Mouse (Mus musculus): ENCODE results near the gene Tcp11. TPM values are rescaled to one million over a fixed set of nuclear protein-coding genes. Genes with fewer than 3 reads are reported as not detected.

The Tcp11 gene
- polyA plus RNA-seq, 1 experiment from 2014 or later: 2.1 TPM

GRCm38 (mm10) chr17:28062710-28063109 lies 17.7 kb downstream of the Tcp11 start:
- Histone ChIP-seq H3K4me2 (peak overlapping the region; percentile 18; the same call in 1 of the 2 replicates), H3K27me3 (no peaks in the 10 kb centered on the region), H3K9me3 (no peaks in the 10 kb centered on the region), H3K36me3 (peaks cover 26% of the 10 kb centered on the region), H3K4me3 (no peak overlapping the region), H3K27ac (peak overlapping the region; percentile 82), H3K4me1 (peaks cover 40% of the 10 kb centered on the region), H3K9ac (no peak overlapping the region)
- no peak for ATAC-seq (ENCODE audit: insufficient number of reproducible peaks, insufficient read depth, low FRiP score, low TSS enrichment, low read depth)
- WGBS: 59% methylated on average over 7 of the region's 7 CpGs

- no peaks in the 10 kb centered on the region for H3K27me3 ChIP-seq
- H3K4me1 ChIP-seq: peaks cover 39% of the 10 kb centered on the region
- no peak overlapping the region; the same call in 1 of the 2 replicates for H3K4me2 ChIP-seq
- 0 out of 2 replicates have a peak, but pooled peaks have one; percentile 18 for ATAC-seq (ENCODE audit: insufficient number of reproducible peaks, insufficient read depth, low FRiP score, low TSS enrichment, low read depth)
- WGBS: 45% methylated on average over 7 of the region's 7 CpGs
- no peak overlapping the region for H3K4me3 ChIP-seq
- H3K9ac ChIP-seq: peak overlapping the region; percentile 2; the same call in 1 of the 2 replicates
- H3K27ac ChIP-seq: peak overlapping the region; percentile 62
- H3K36me3 ChIP-seq: peaks cover 32% of the 10 kb centered on the region
- no peaks in the 10 kb centered on the region for H3K9me3 ChIP-seq
These were observed 19.0 kb downstream of the Tcp11 start for GRCm38 (mm10) chr17:28061472-28061871.

- Histone ChIP-seq H3K4me1 (peaks cover 37% of the 10 kb centered on the region), H3K4me2 (no peak overlapping the region), H3K9ac (peak overlapping the region; percentile 2; the same call in 1 of the 2 replicates), H3K27me3 (no peaks in the 10 kb centered on the region), H3K9me3 (no peaks in the 10 kb centered on the region), H3K36me3 (peaks cover 38% of the 10 kb centered on the region), H3K27ac (peak overlapping the region; percentile 62), H3K4me3 (no peak overlapping the region)
- no peak for ATAC-seq (ENCODE audit: insufficient number of reproducible peaks, insufficient read depth, low FRiP score, low TSS enrichment, low read depth)
- 41% methylated on average over 11 of the region's 11 CpGs for WGBS
These were observed 19.8 kb downstream of the Tcp11 start for GRCm38 (mm10) chr17:28060681-28061080.

- H3K9ac ChIP-seq: no peak overlapping the region
- no peak overlapping the region; the same call in 1 of the 2 replicates for H3K27ac ChIP-seq
- H3K9me3 ChIP-seq: no peaks in the 10 kb centered on the region
- no peaks in the 10 kb centered on the region for H3K27me3 ChIP-seq
- peaks cover 32% of the 10 kb centered on the region for H3K4me1 ChIP-seq
- 88% methylated on average over 13 of the region's 13 CpGs for WGBS
- no peak overlapping the region for H3K4me2 ChIP-seq
- no peak for ATAC-seq (ENCODE audit: insufficient number of reproducible peaks, insufficient read depth, low FRiP score, low TSS enrichment, low read depth)
- H3K4me3 ChIP-seq: no peak overlapping the region
- peaks cover 53% of the 10 kb centered on the region for H3K36me3 ChIP-seq
These were observed 22.1 kb downstream of the Tcp11 start for GRCm38 (mm10) chr17:28058346-28058745.

GRCm38 (mm10) chr17:28052293-28052863 lies 28.1 kb downstream of the Tcp11 start:
- Histone ChIP-seq H3K27ac (no peak overlapping the region), H3K36me3 (peaks cover 61% of the 10 kb centered on the region)
- no peak for ATAC-seq (ENCODE audit: insufficient number of reproducible peaks, insufficient read depth, low FRiP score, low TSS enrichment, low read depth)

GRCm38 (mm10) chr17:28050210-28050609 lies 30.2 kb downstream of the Tcp11 start:
- Histone ChIP-seq H3K4me1 (no peaks in the 10 kb centered on the region), H3K4me3 (no peak overlapping the region), H3K9me3 (no peaks in the 10 kb centered on the region), H3K27me3 (no peaks in the 10 kb centered on the region), H3K27ac (no peak overlapping the region), H3K4me2 (no peak overlapping the region), H3K9ac (no peak overlapping the region), H3K36me3 (peaks cover 69% of the 10 kb centered on the region)
- ATAC-seq (ENCODE audit: insufficient number of reproducible peaks, insufficient read depth, low FRiP score, low TSS enrichment, low read depth): no peak
- WGBS: 93% methylated on average over 8 of the region's 8 CpGs

More at GRCm38 (mm10) chr17:28052293-28052863, 28.1 kb downstream of the Tcp11 start:
- Histone ChIP-seq H3K4me3 (no peak overlapping the region), H3K4me1 (no peaks in the 10 kb centered on the region), H3K27me3 (no peaks in the 10 kb centered on the region), H3K9ac (peak overlapping the region; percentile 16; the same call in 1 of the 2 replicates), H3K9me3 (no peaks in the 10 kb centered on the region), H3K4me2 (no peak overlapping the region)
- WGBS: 77% methylated on average over 21 of the region's 21 CpGs

GRCm38 (mm10) chr17:28048425-28048824 lies 32.0 kb downstream of the Tcp11 start:
- Histone ChIP-seq H3K4me1 (no peaks in the 10 kb centered on the region), H3K27ac (no peak overlapping the region), H3K9me3 (no peaks in the 10 kb centered on the region), H3K4me2 (no peak overlapping the region), H3K27me3 (no peaks in the 10 kb centered on the region), H3K36me3 (peaks cover 64% of the 10 kb centered on the region), H3K4me3 (no peak overlapping the region), H3K9ac (no peak overlapping the region)
- WGBS: 52% methylated on average over 4 of the region's 4 CpGs
- ATAC-seq (ENCODE audit: insufficient number of reproducible peaks, insufficient read depth, low FRiP score, low TSS enrichment, low read depth): 0 out of 2 replicates have a peak, but pooled peaks have one; percentile 38

GRCm38 (mm10) chr17:28047520-28047919 lies 32.9 kb downstream of the Tcp11 start:
- no peak overlapping the region for H3K4me3 ChIP-seq
- no peaks in the 10 kb centered on the region for H3K27me3 ChIP-seq
- H3K36me3 ChIP-seq: peaks cover 63% of the 10 kb centered on the region
- H3K4me2 ChIP-seq: no peak overlapping the region
- H3K9ac ChIP-seq: no peak overlapping the region
- ATAC-seq (ENCODE audit: insufficient number of reproducible peaks, insufficient read depth, low FRiP score, low TSS enrichment, low read depth): no peak
- peaks cover 2% of the 10 kb centered on the region; the same call in 1 of the 2 replicates for H3K4me1 ChIP-seq
- H3K9me3 ChIP-seq: no peaks in the 10 kb centered on the region
- 79% methylated on average over 5 of the region's 5 CpGs for WGBS
- H3K27ac ChIP-seq: no peak overlapping the region

- Histone ChIP-seq H3K4me2 (no peak overlapping the region), H3K36me3 (peaks cover 63% of the 10 kb centered on the region), H3K9me3 (no peaks in the 10 kb centered on the region), H3K4me1 (peaks cover 6% of the 10 kb centered on the region; the same call in 1 of the 2 replicates), H3K27ac (no peak overlapping the region), H3K4me3 (no peak overlapping the region), H3K9ac (no peak overlapping the region), H3K27me3 (no peaks in the 10 kb centered on the region)
- WGBS: 88% methylated on average over 5 of the region's 5 CpGs
- ATAC-seq (ENCODE audit: insufficient number of reproducible peaks, insufficient read depth, low FRiP score, low TSS enrichment, low read depth): no peak
These were observed 33.4 kb downstream of the Tcp11 start for GRCm38 (mm10) chr17:28047017-28047416.

- no peak overlapping the region for H3K4me3 ChIP-seq
- no peaks in the 10 kb centered on the region for H3K27me3 ChIP-seq
- peaks cover 19% of the 10 kb centered on the region for H3K4me1 ChIP-seq
- WGBS: 65% methylated on average over 23 of the region's 23 CpGs
- no peak for ATAC-seq (ENCODE audit: insufficient number of reproducible peaks, insufficient read depth, low FRiP score, low TSS enrichment, low read depth)
- H3K9me3 ChIP-seq: no peaks in the 10 kb centered on the region
- peaks cover 67% of the 10 kb centered on the region for H3K36me3 ChIP-seq
- no peak overlapping the region for H3K27ac ChIP-seq
- H3K4me2 ChIP-seq: no peak overlapping the region
- H3K9ac ChIP-seq: peak overlapping the region; percentile 36
These were observed 38.1 kb downstream of the Tcp11 start for GRCm38 (mm10) chr17:28042299-28042771.

GRCm38 (mm10) chr17:28041298-28041697 lies 39.1 kb downstream of the Tcp11 start:
- Histone ChIP-seq H3K27ac (no peak overlapping the region), H3K27me3 (no peaks in the 10 kb centered on the region), H3K4me3 (no peak overlapping the region), H3K9me3 (no peaks in the 10 kb centered on the region), H3K36me3 (peaks cover 57% of the 10 kb centered on the region), H3K9ac (0 out of 2 replicates have a peak overlapping the region, but pooled peaks have one; percentile 36), H3K4me1 (peaks cover 26% of the 10 kb centered on the region), H3K4me2 (no peak overlapping the region)
- WGBS: 86% methylated on average over 13 of the region's 13 CpGs
- no peak for ATAC-seq (ENCODE audit: insufficient number of reproducible peaks, insufficient read depth, low FRiP score, low TSS enrichment, low read depth)

GRCm38 (mm10) chr17:28040620-28041019 lies 39.8 kb downstream of the Tcp11 start:
- Histone ChIP-seq H3K4me3 (no peak overlapping the region), H3K27ac (peak overlapping the region; percentile 33; the same call in 1 of the 2 replicates), H3K36me3 (peaks cover 57% of the 10 kb centered on the region), H3K27me3 (no peaks in the 10 kb centered on the region), H3K4me1 (peaks cover 26% of the 10 kb centered on the region), H3K9ac (peak overlapping the region; percentile 36; the same call in 1 of the 2 replicates), H3K4me2 (peak overlapping the region; percentile 11; the same call in 1 of the 2 replicates), H3K9me3 (no peaks in the 10 kb centered on the region)
- ATAC-seq (ENCODE audit: insufficient number of reproducible peaks, insufficient read depth, low FRiP score, low TSS enrichment, low read depth): no peak
- WGBS: 29% methylated on average over 16 of the region's 16 CpGs

Measured in embryonic facial prominence, embryonic 13.5 days (tissue).